Mouse (Mus musculus) stomach, postnatal 0 days (tissue): ENCODE data around the gene Arih1. TPM values are rescaled to one million over a fixed set of nuclear protein-coding genes. Genes with fewer than 3 reads are reported as not detected.

Source experiments
- ATAC-seq: fragments of 200-750 bp; cut with Nextera tagmentation; 2 replicates; pipeline ENCODE4 v1.8.0; 2017; ENCODE audit not compliant: low FRiP score, low TSS enrichment
- DNase-seq: peaks from one replicate; pipeline ENCODE4 v3.0.0-alpha.2; 2016; ENCODE audit warnings: low spot score
- H3K27ac ChIP-seq: fragments of 300-500 bp; sonication (generic); replicated peaks from 2 replicates; pipeline ENCODE4 v1.5.1; 2014; ENCODE audit warnings: mild to moderate bottlenecking, control low read depth
- H3K27me3 ChIP-seq: fragments of 300-500 bp; sonication (generic); 2 replicates; pipeline ENCODE4 v1.6.1; 2014; ENCODE audit warnings: low read length; ENCODE audit not compliant: control insufficient read depth, insufficient read depth
- H3K36me3 ChIP-seq: fragments of 300-500 bp; sonication (generic); 2 replicates; pipeline ENCODE4 v1.6.1; 2014; ENCODE audit warnings: low read length, mixed read lengths; ENCODE audit not compliant: control insufficient read depth, insufficient read depth
- H3K4me1 ChIP-seq: fragments of 300-500 bp; sonication (generic); replicated peaks from 2 replicates; pipeline ENCODE4 v1.6.1; 2014; ENCODE audit warnings: antibody characterized with exemption; ENCODE audit not compliant: control insufficient read depth, insufficient read depth
- H3K4me2 ChIP-seq: fragments of 300-500 bp; sonication (generic); replicated peaks from 2 replicates; pipeline ENCODE4 v1.6.1; 2014; ENCODE audit warnings: low read depth, mild to moderate bottlenecking, control low read depth, moderate library complexity
- H3K4me3 ChIP-seq: fragments of 300-500 bp; sonication (generic); 2 replicates; pipeline ENCODE4 v1.5.1; 2014; ENCODE audit warnings: low read depth, low read length, control low read depth
- H3K9ac ChIP-seq: fragments of 300-500 bp; sonication (generic); 2 replicates; pipeline ENCODE4 v1.6.1; 2014; ENCODE audit warnings: mild to moderate bottlenecking, low read length, control low read depth, mixed read lengths
- H3K9me3 ChIP-seq: fragments of 300-500 bp; sonication (generic); 2 replicates; pipeline ENCODE4 v1.6.1; 2016; ENCODE audit warnings: low read length; ENCODE audit not compliant: control insufficient read depth
- CTCF ChIP-seq: IDR thresholded peaks from 2 replicates; pipeline ENCODE4 v1.5.1; 2016; ENCODE audit warnings: antibody characterized with exemption, low read depth, mild to moderate bottlenecking, moderate library complexity
- EP300 ChIP-seq: optimal IDR thresholded peaks from 2 replicates; pipeline ENCODE3; 2016; ENCODE audit warnings: antibody characterized with exemption
- WGBS: fragments of 180-500 bp; shearing (Covaris S2); extraction: QIAGEN DNeasy Blood & Tissue Kit; methylation state at CpG from one replicate; pipeline ENCODE4 v1.1.7; 2014; 5-methylcytosine and 5-hydroxymethylcytosine counted together
- polyA plus RNA-seq: library from polyadenylated mRNA; unstranded; fragments of >200 nt; fragmentation: Nextera tagmentation; extraction: Ambion mirVana; gene quantifications from 2 replicates; pipeline ENCODE4 v1.2.1, GENCODE M21; 2015

The Arih1 gene
- polyA plus RNA-seq, 1 experiment from 2014 or later = 4.9 TPM

DNA sequence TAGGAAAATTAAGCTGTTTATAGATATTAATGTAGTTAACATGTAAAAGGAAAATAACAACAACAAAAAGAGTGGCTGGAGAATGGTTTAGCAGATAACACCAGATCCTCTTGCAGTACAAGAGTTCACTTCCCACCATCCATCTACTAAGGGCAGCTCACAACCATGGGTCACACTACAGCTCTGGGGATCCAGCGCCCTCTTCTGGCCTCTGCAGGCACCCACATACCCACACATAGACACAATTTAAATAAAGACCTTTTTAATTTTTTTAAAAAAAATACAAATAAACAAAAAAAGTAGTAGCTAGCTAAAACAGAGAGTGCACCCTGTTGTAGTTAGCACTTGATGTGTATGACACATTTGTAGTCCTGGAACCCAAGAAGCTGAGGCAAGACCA lies 4.0 kb downstream of the Arih1 start:
- peak; percentile 50 for DNase-seq
- 33% methylated on average over 1 of the region's 1 CpGs for WGBS
- H3K9ac ChIP-seq = no peak overlapping the region

DNA sequence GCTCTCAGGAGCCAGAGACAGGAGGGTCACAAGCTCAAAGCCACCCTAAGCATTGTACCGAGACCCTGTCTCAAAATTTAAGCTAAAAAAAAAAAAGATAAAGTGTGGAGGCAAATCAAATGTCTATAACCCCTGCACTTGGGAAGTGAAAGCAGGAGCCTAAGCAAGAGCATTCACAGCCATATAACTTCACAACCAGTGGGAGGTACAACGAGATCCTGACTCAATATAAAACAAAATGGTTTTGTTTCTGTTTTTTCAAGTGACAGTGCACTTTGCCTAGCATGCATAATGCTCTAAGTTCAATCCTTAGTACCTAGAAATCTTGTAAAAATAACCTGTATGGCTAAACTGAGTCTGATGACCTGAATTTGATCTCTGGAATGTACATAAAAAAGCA lies 9.8 kb downstream of the Arih1 start:
- H3K36me3 ChIP-seq = no peaks in the 10 kb centered on the region
- no peak overlapping the region for H3K4me2 ChIP-seq
- no peaks in the 10 kb centered on the region for H3K4me1 ChIP-seq
- no peak overlapping the region for H3K4me3 ChIP-seq
- no peaks in the 10 kb centered on the region for H3K9me3 ChIP-seq
- no peaks in the 10 kb centered on the region for H3K27me3 ChIP-seq
- DNase-seq = no peak
- WGBS = 94% methylated on average over 2 of the region's 2 CpGs
- H3K27ac ChIP-seq = no peak overlapping the region
- H3K9ac ChIP-seq = no peak overlapping the region
- no peak for TF ChIP-seq EP300
- no peak for TF ChIP-seq CTCF
- no peak for ATAC-seq

More for the DNA sequence above, 4.0 kb downstream of the Arih1 start:
- H3K27ac ChIP-seq = no peak overlapping the region
- no peaks in the 10 kb centered on the region for H3K27me3 ChIP-seq
- no peaks in the 10 kb centered on the region for H3K9me3 ChIP-seq
- H3K4me1 ChIP-seq = no peaks in the 10 kb centered on the region
- H3K4me3 ChIP-seq = no peak overlapping the region
- no peak for ATAC-seq
- peak; percentile 67 for TF ChIP-seq CTCF
- TF ChIP-seq EP300 = no peak
- H3K4me2 ChIP-seq = no peak overlapping the region
- H3K36me3 ChIP-seq = no peaks in the 10 kb centered on the region

DNA sequence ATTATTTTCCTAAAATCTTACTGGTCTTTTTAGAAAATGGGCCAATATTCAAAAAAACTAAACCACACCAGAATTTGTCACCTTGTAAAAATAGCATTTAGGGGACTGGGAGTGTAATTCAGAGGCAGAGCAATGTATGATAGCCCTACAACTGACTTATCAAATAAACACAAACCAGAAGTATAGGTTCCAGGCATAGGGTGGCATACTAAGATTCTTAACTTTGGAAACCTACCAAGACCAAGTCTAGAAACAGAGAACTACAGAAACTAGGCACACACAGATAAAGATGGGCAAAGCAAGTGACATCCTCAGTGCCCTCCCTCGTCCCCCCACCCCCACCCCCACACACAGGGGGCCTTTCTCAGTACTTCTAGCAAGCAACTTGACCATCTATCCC lies 11.6 kb downstream of the Arih1 start:
- Histone ChIP-seq H3K27me3 (no peaks in the 10 kb centered on the region), H3K9ac (no peak overlapping the region), H3K36me3 (no peaks in the 10 kb centered on the region), H3K9me3 (no peaks in the 10 kb centered on the region), H3K4me1 (no peaks in the 10 kb centered on the region), H3K4me3 (no peak overlapping the region), H3K4me2 (no peak overlapping the region), H3K27ac (no peak overlapping the region)
- WGBS = 100% methylated on average over 1 of the region's 1 CpGs
- TF ChIP-seq CTCF (no peak), EP300 (no peak)
- DNase-seq = no peak
- no peak for ATAC-seq

DNA sequence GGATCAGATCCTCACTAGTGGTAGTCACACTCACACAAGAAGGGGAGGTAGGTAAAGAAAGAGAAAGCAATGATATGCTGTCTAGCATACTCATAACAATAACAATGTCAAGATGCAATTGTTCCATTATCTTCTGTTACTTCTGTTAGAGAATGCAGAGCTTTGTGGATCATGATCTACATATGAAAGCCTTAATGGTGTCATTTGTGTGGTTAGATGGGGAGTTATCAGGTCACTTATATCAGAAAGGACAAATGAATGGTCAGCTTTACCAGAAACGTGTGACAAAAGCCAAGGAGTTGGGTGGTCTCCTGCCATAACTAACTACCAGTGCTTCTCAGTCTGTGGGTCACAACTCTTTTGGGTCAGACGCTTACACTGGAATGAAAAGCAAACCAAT lies 13.2 kb downstream of the Arih1 start:
- H3K4me3 ChIP-seq = no peak overlapping the region
- TF ChIP-seq EP300 (no peak), CTCF (no peak)
- 81% methylated on average over 2 of the region's 2 CpGs for WGBS
- H3K27me3 ChIP-seq = no peaks in the 10 kb centered on the region
- H3K4me2 ChIP-seq = no peak overlapping the region
- no peaks in the 10 kb centered on the region for H3K9me3 ChIP-seq
- no peak overlapping the region for H3K9ac ChIP-seq
- no peak for ATAC-seq
- H3K36me3 ChIP-seq = no peaks in the 10 kb centered on the region
- DNase-seq = no peak
- H3K4me1 ChIP-seq = no peaks in the 10 kb centered on the region
- no peak overlapping the region for H3K27ac ChIP-seq

DNA sequence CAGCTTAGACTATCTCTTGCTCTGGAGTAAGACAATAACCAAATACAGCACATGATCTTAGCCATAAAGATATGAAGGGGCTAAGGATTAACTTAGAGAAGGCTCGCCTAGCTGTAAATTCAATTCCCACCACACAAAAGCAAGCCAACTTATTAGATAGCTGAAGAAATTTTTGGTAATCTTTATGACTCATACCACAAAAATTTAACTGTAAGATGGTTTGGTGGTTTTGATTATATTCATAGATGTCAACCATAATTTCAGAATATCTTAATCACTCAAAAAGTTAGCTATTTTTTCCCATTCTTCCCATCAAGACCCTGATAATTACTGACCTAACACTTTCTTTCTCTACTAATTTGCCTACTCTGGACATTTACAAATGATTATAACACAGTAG lies 17.0 kb downstream of the Arih1 start:
- no peak for TF ChIP-seq CTCF
- TF ChIP-seq EP300 = no peak
- Histone ChIP-seq H3K9me3 (no peaks in the 10 kb centered on the region), H3K4me1 (no peaks in the 10 kb centered on the region), H3K36me3 (no peaks in the 10 kb centered on the region), H3K9ac (no peak overlapping the region), H3K27me3 (no peaks in the 10 kb centered on the region), H3K27ac (no peak overlapping the region), H3K4me3 (no peak overlapping the region), H3K4me2 (no peak overlapping the region)
- no peak for ATAC-seq
- no peak for DNase-seq
- 53% methylated on average over 1 of the region's 1 CpGs for WGBS

DNA sequence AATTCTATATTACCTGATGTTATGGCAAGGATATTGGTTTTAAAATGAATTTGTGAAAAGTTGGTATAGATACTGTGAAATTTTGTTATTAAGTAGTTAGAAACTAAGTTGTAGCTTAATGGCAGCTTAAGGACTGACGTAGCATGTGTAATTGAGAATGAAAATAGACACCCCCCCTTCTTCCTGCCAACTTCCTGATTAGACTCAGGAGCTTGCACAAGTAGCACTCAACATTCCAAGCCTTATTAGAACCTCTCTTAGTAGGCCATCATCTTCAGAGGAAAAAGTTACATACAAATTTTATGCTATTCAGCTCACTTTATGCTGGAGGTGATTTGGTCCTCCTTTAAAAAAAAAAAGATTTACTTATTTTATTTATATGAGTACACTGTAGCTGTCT lies 22.1 kb downstream of the Arih1 start:
- no peak overlapping the region for H3K27ac ChIP-seq
- H3K9ac ChIP-seq = no peak overlapping the region
- TF ChIP-seq EP300 (no peak), CTCF (no peak)
- no peak overlapping the region for H3K4me2 ChIP-seq
- no peak for DNase-seq
- H3K4me1 ChIP-seq = no peaks in the 10 kb centered on the region
- H3K4me3 ChIP-seq = no peak overlapping the region
- no peak for ATAC-seq
- 74% methylated on average over 1 of the region's 1 CpGs for WGBS
- H3K36me3 ChIP-seq = no peaks in the 10 kb centered on the region
- no peaks in the 10 kb centered on the region for H3K27me3 ChIP-seq
- H3K9me3 ChIP-seq = no peaks in the 10 kb centered on the region

DNA sequence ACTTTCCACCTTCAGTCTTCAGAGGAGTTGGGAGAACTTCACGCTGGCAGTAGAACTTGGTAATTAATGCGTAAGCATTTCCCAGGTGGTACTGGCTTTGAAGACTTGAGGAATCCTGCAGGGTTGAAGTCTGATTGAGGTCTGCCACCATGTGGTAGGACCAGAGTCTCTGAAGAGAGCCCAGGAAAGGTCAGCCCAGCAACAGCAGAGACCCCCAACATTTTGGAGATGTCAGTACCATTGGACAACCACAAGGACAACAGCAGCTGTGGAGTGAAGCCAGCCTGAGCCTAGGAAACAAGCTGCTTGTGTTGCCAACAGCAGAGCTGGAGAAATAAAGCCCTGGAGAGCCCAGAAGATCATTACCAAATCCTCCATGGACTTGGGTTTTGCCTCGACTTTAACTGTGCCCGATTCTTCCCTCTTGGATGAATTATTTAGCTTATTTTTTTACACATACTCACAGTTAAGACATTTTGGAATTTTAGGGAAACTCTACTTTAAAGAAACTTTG lies 27.4 kb downstream of the Arih1 start:
- WGBS = 59% methylated on average over 4 of the region's 4 CpGs
- Histone ChIP-seq H3K4me1 (no peaks in the 10 kb centered on the region), H3K4me3 (no peak overlapping the region), H3K9ac (no peak overlapping the region), H3K27ac (no peak overlapping the region), H3K36me3 (no peaks in the 10 kb centered on the region), H3K9me3 (no peaks in the 10 kb centered on the region), H3K4me2 (no peak overlapping the region), H3K27me3 (no peaks in the 10 kb centered on the region)
- TF ChIP-seq EP300 = no peak
- peak; percentile 15; the same call in 1 of the 2 replicates for TF ChIP-seq CTCF
- ATAC-seq (no peak), DNase-seq (no peak)
